12 mouse cellular contexts compared by ENCODE assay signal in the genomic region with DNA sequence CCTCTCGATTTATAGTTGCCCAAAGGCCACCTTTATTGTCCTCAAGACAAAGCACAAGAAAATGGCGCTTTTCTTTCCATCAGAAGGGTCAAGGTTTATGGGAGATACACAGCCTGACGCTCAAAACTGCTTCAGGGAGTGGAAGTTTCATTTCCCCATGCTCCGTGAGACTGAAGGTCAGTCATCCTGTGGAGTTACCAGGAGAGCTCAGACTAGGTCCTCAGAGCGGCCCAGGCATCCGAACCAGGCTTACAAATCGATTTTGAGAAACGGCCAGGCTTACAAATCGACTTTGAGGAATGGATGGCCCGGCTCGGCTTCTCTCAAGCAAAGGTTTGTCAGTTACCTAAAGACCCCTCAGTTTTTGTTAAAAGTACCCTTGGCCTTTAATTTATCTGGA.
DNase-seq lines count a peak whose midpoint lies in the region; ATAC-seq and TF ChIP-seq lines count a peak whose summit lies in the region.
"Had no signal": no experiment of that assay in that cellular context is flagged by ENCODE, and none has a peak within 500 bp of the region (broad histone marks: within the 10 kb centered on the region; RNA-seq: fewer than 3 reads in every experiment).

No protein-coding gene starts in this region.

- DNase-seq in heart, adult 11 months = peak; percentile 80
- no peak for DNase-seq in heart, postnatal 10 days
- no peak for DNase-seq in testis, postnatal 10 days (ENCODE audit: low spot score)
- no peak for DNase-seq in urinary bladder, adult 2 months (ENCODE audit: low spot score)
- DNase-seq: kidney, postnatal 25 days had no signal

- no peaks in the 10 kb centered on the region for H3K27me3 ChIP-seq in testis, adult 2 months (ENCODE audit: control insufficient read depth, insufficient read depth, low read length)
- peaks cover 19% of the 10 kb centered on the region for H3K27me3 ChIP-seq in limb, embryonic 13.5 days
- H3K27me3 ChIP-seq: liver, embryonic 15.5 days had no signal

- peaks cover 6% of the 10 kb centered on the region for H3K4me1 ChIP-seq in testis, adult 2 months (ENCODE audit: control insufficient read depth, insufficient read depth, low read length)
- H3K4me1 ChIP-seq in limb, embryonic 13.5 days = peaks cover 42% of the 10 kb centered on the region
- H3K4me1 ChIP-seq: liver, embryonic 15.5 days had no signal

- no peak overlapping the region for H3K9ac ChIP-seq in limb, embryonic 13.5 days
- H3K9ac ChIP-seq: liver, embryonic 15.5 days had no signal

- H3K36me3 ChIP-seq in testis, adult 2 months (ENCODE audit: control insufficient read depth, insufficient read depth, low read length) = no peaks in the 10 kb centered on the region
- H3K36me3 ChIP-seq in limb, embryonic 13.5 days = 0 out of 2 replicates have a peak, but pooled peaks cover 4% of the 10 kb centered on the region
- H3K36me3 ChIP-seq: G1E; liver, embryonic 15.5 days had no signal

- H3K4me2 ChIP-seq in limb, embryonic 13.5 days (replicated peaks) = peak overlapping the region; percentile 50; the same call in 1 of the 2 replicates
- H3K4me2 ChIP-seq: liver, embryonic 15.5 days had no signal

- no peaks in the 10 kb centered on the region for H3K9me3 ChIP-seq in limb, embryonic 13.5 days
- H3K9me3 ChIP-seq: liver, embryonic 15.5 days had no signal

- WGBS in limb, embryonic 13.5 days = 79% methylated on average over 11 of the region's 11 CpGs

- H3K4me3 ChIP-seq in testis, adult 2 months (ENCODE audit: control insufficient read depth, low read depth, low read length) = peak overlapping the region; percentile 82
- H3K4me3 ChIP-seq in limb, embryonic 13.5 days = no peak overlapping the region
- H3K4me3 ChIP-seq: liver, embryonic 15.5 days had no signal

- no peak overlapping the region for H3K27ac ChIP-seq in testis, adult 2 months (ENCODE audit: control insufficient read depth, insufficient read depth, low read depth, low read length)
- no peak overlapping the region for H3K27ac ChIP-seq in limb, embryonic 13.5 days
- H3K27ac ChIP-seq: liver, embryonic 15.5 days; macrophage had no signal

- intact Hi-C loops in heart, postnatal 10 days (cut with DNase I) = no loop called here

- no peak for TF ChIP-seq CTCF in testis, adult 2 months (IDR thresholded peaks at IDR 0.05; ENCODE audit: control insufficient read depth, insufficient read depth, insufficient replicate concordance, low read depth, low read length)

- no peak for ATAC-seq in limb, embryonic 13.5 days (ENCODE audit: low FRiP score, low read depth)
- no peak for ATAC-seq in activated CD4-positive, CD25-positive, alpha-beta regulatory T cell, adult 4 months
- ATAC-seq in megakaryocyte-erythroid progenitor cell, adult 5-6 weeks (replicated peaks; ENCODE audit: low FRiP score, low TSS enrichment, poor library complexity, severe bottlenecking) = no peak

- no peak; the same call in 1 of the 2 replicates for TF ChIP-seq POLR2A in testis, adult 2 months (IDR thresholded peaks at IDR 0.05; ENCODE audit: control insufficient read depth, low read depth, low read length)
